Mouse (Mus musculus) heart, adult 9 months (tissue): ENCODE measurements around the gene Mea1.

Source experiments
- DNase-seq, 2 experiments: peaks; one replicate each; pipeline ENCODE4 v3.0.0; 2022; ENCODE audit warnings: low spot score in 2 of 2

The Mea1 gene

GRCm38 (mm10) chr17:46678416-46678815 lies at the start of gene Mea1:
TSS of gene Mea1 (plus strand) at chr17:46678793.
- DNase-seq = peak in 1 of 2 experiments; percentile 27

- peak; percentile 60 to 61 for DNase-seq
Measured at GRCm38 (mm10) chr17:46629685-46630441, 48.7 kb upstream of the Mea1 start.

GRCm38 (mm10) chr17:46636831-46637523 lies 41.6 kb upstream of the Mea1 start:
- DNase-seq = peak; percentile 62 to 80

GRCm38 (mm10) chr17:46639929-46640328 lies 38.7 kb upstream of the Mea1 start:
- no peak for DNase-seq

GRCm38 (mm10) chr17:46642060-46642459 lies 36.5 kb upstream of the Mea1 start:
- DNase-seq = no peak

GRCm38 (mm10) chr17:46644152-46644805 lies 34.3 kb upstream of the Mea1 start:
- DNase-seq = no peak

GRCm38 (mm10) chr17:46644916-46645475 lies 33.6 kb upstream of the Mea1 start:
- peak; percentile 57 to 59 for DNase-seq

GRCm38 (mm10) chr17:46645561-46646321 lies 32.9 kb upstream of the Mea1 start, which contains the start of the genes Klc4 and Mrpl2:
TSS of gene Klc4 (minus strand) at chr17:46646022.
TSS of gene Mrpl2 (plus strand) at chr17:46646229.
- peak; percentile 96 to 98 for DNase-seq

GRCm38 (mm10) chr17:46646322-46646662 lies 32.3 kb upstream of the Mea1 start:
- DNase-seq = no peak

- DNase-seq = no peak
Measured at GRCm38 (mm10) chr17:46647279-46647678, 31.3 kb upstream of the Mea1 start.

GRCm38 (mm10) chr17:46648436-46648835 lies 30.2 kb upstream of the Mea1 start:
- DNase-seq = no peak

GRCm38 (mm10) chr17:46649811-46650210 lies 28.8 kb upstream of the Mea1 start:
- no peak for DNase-seq

- peak; percentile 92 to 93 for DNase-seq
Measured at GRCm38 (mm10) chr17:46650232-46651031, 28.2 kb upstream of the Mea1 start, which contains the start of gene Cul7. TSS of gene Cul7 (plus strand) at chr17:46650337.

- DNase-seq = no peak
Measured at GRCm38 (mm10) chr17:46651292-46651691, 27.3 kb upstream of the Mea1 start.

GRCm38 (mm10) chr17:46651755-46652547 lies 26.6 kb upstream of the Mea1 start:
- DNase-seq = no peak

GRCm38 (mm10) chr17:46656054-46656453 lies 22.5 kb upstream of the Mea1 start:
- DNase-seq = no peak

GRCm38 (mm10) chr17:46661351-46661750 lies 17.2 kb upstream of the Mea1 start:
- DNase-seq = no peak

GRCm38 (mm10) chr17:46661981-46662380 lies 16.6 kb upstream of the Mea1 start:
- DNase-seq = no peak

- peak; percentile 50 to 52 for DNase-seq
Measured at GRCm38 (mm10) chr17:46662730-46663129, 15.9 kb upstream of the Mea1 start.

- peak; percentile 54 to 64 for DNase-seq
Measured at GRCm38 (mm10) chr17:46667712-46668111, 10.9 kb upstream of the Mea1 start.
